Mouse (Mus musculus): Measurements from ENCODE around the gene Wipf3. TPM values are rescaled to one million over a fixed set of nuclear protein-coding genes. Genes with fewer than 3 reads are reported as not detected.

Gene Wipf3
- total RNA-seq, 2 experiments from 2014 or later = 137 to 139 TPM

- no peak for DNase-seq (ENCODE audit: low spot score in 2 of 2)
These were observed 89.4 kb downstream of the Wipf3 start for GRCm38 (mm10) chr6:54518758-54519157.

- DNase-seq (ENCODE audit: low spot score in 2 of 2) = no peak
These were observed 99.3 kb downstream of the Wipf3 start for GRCm38 (mm10) chr6:54528666-54529065.

- DNase-seq (ENCODE audit: low spot score in 2 of 2) = no peak
These were observed 100.8 kb downstream of the Wipf3 start for GRCm38 (mm10) chr6:54530182-54530581.

GRCm38 (mm10) chr6:54531048-54531481 lies 101.7 kb downstream of the Wipf3 start:
- peak in 1 of 2 experiments; percentile 17 for DNase-seq (ENCODE audit: low spot score in 2 of 2)

GRCm38 (mm10) chr6:54535485-54535884 lies 106.1 kb downstream of the Wipf3 start:
- no peak for DNase-seq (ENCODE audit: low spot score in 2 of 2)

GRCm38 (mm10) chr6:54537053-54537452 lies 107.7 kb downstream of the Wipf3 start:
- no peak for DNase-seq (ENCODE audit: low spot score in 2 of 2)

GRCm38 (mm10) chr6:54538773-54539173 lies 109.4 kb downstream of the Wipf3 start:
- no peak for DNase-seq (ENCODE audit: low spot score in 2 of 2)

- no peak for DNase-seq (ENCODE audit: low spot score in 2 of 2)
These were observed 110.0 kb downstream of the Wipf3 start for GRCm38 (mm10) chr6:54539396-54539795.

- DNase-seq (ENCODE audit: low spot score in 2 of 2) = no peak
These were observed 111.0 kb downstream of the Wipf3 start for GRCm38 (mm10) chr6:54540252-54540887.

- DNase-seq (ENCODE audit: low spot score in 2 of 2) = no peak
These were observed 113.4 kb downstream of the Wipf3 start for GRCm38 (mm10) chr6:54542836-54543235.

GRCm38 (mm10) chr6:54543646-54544045 lies 114.2 kb downstream of the Wipf3 start:
- no peak for DNase-seq (ENCODE audit: low spot score in 2 of 2)

GRCm38 (mm10) chr6:54548314-54549019 lies 119.1 kb downstream of the Wipf3 start:
- DNase-seq (ENCODE audit: low spot score in 2 of 2) = no peak

GRCm38 (mm10) chr6:54549311-54549710 lies 119.9 kb downstream of the Wipf3 start:
- no peak for DNase-seq (ENCODE audit: low spot score in 2 of 2)

- no peak for DNase-seq (ENCODE audit: low spot score in 2 of 2)
These were observed 121.5 kb downstream of the Wipf3 start for GRCm38 (mm10) chr6:54550801-54551323.

- no peak for DNase-seq (ENCODE audit: low spot score in 2 of 2)
These were observed 123.5 kb downstream of the Wipf3 start for GRCm38 (mm10) chr6:54552721-54553413.

Other genes starting within 250 kb of the Wipf3 start
- gene Prr15, start 103.8 kb upstream of the Wipf3 start, total RNA-seq (2021) = 1 to 10 TPM; 1.0 to 2.0 TPM
- gene Scrn1, start 136.9 kb downstream of the Wipf3 start, total RNA-seq (2021) = 100 to 1,000 TPM; 161 to 164 TPM
- 10 to 100 TPM in 1 of 2 experiments, 1 to 10 TPM in 1; 9.5 to 12.3 TPM for gene Plekha8, start 165.5 kb downstream of the Wipf3 start, total RNA-seq (2021)
- 10 to 100 TPM; 10.9 to 13.1 TPM for gene Fkbp14, start 167.7 kb downstream of the Wipf3 start, total RNA-seq (2021)

Measured in layer of hippocampus, postnatal 10 days (tissue).